Comparison of ENCODE assay signal across 29 mouse cellular contexts in genomic region chr13:74867720-74868119, GRCm38 (mm10).
"Had no signal": no experiment of that assay in that cellular context is flagged by ENCODE, and none has a peak within 500 bp of the region (broad histone marks: within the 10 kb centered on the region; RNA-seq: fewer than 3 reads in every experiment).

No protein-coding gene starts in this region.

- H3K4me1 ChIP-seq: embryonic facial prominence, embryonic 10.5 days; embryonic facial prominence, embryonic 12.5 days; embryonic facial prominence, embryonic 13.5 days; embryonic facial prominence, embryonic 15.5 days; forebrain, embryonic 10.5 days; forebrain, embryonic 12.5 days; forebrain, embryonic 13.5 days; forebrain, embryonic 15.5 days had no signal

- H3K4me3 ChIP-seq: embryonic facial prominence, embryonic 10.5 days; embryonic facial prominence, embryonic 12.5 days; embryonic facial prominence, embryonic 13.5 days; embryonic facial prominence, embryonic 15.5 days; erythroblast, embryonic 14.5 days; forebrain, embryonic 10.5 days; forebrain, embryonic 12.5 days; forebrain, embryonic 13.5 days; forebrain, embryonic 15.5 days; gastrocnemius, adult 2 months; heart, adult 2 months had no signal

- DNase-seq: cerebellum, adult 2 months; cerebellum, adult 8-10 months; cerebellum, adult 9-10 months; cerebellum, adult 9-11 months; cerebellum, postnatal 10 days; cerebellum, postnatal 14 days; cerebellum, postnatal 25 days; cerebellum, postnatal 36 days; embryo, embryonic 11 days; forebrain, postnatal 0 days; gastrocnemius, adult 2 months; gastrocnemius, postnatal 10 days; gastrocnemius, postnatal 14 days; gastrocnemius, postnatal 25 days; gastrocnemius, postnatal 36 days; heart, adult 11 months; heart, adult 18-20 months; heart, adult 2 months had no signal

- H3K4me2 ChIP-seq: embryonic facial prominence, embryonic 12.5 days; embryonic facial prominence, embryonic 13.5 days; embryonic facial prominence, embryonic 15.5 days; forebrain, embryonic 12.5 days; forebrain, embryonic 13.5 days; forebrain, embryonic 15.5 days had no signal

- H3K27ac ChIP-seq: embryonic facial prominence, embryonic 10.5 days; embryonic facial prominence, embryonic 12.5 days; embryonic facial prominence, embryonic 13.5 days; embryonic facial prominence, embryonic 15.5 days; forebrain, embryonic 10.5 days; forebrain, embryonic 12.5 days; forebrain, embryonic 13.5 days; forebrain, embryonic 15.5 days; gastrocnemius, adult 2 months; heart, adult 2 months had no signal

- H3K9me3 ChIP-seq: embryonic facial prominence, embryonic 10.5 days; embryonic facial prominence, embryonic 12.5 days; embryonic facial prominence, embryonic 13.5 days; embryonic facial prominence, embryonic 15.5 days; forebrain, embryonic 10.5 days; forebrain, embryonic 12.5 days; forebrain, embryonic 13.5 days; forebrain, embryonic 15.5 days had no signal

- ATAC-seq: forebrain, embryonic 13.5 days; forebrain, embryonic 14.5 days; forebrain, embryonic 15.5 days; forebrain, embryonic 16.5 days; forebrain, postnatal 0 days had no signal

- H3K36me3 ChIP-seq: embryonic facial prominence, embryonic 10.5 days; embryonic facial prominence, embryonic 12.5 days; embryonic facial prominence, embryonic 13.5 days; embryonic facial prominence, embryonic 15.5 days; forebrain, embryonic 10.5 days; forebrain, embryonic 12.5 days; forebrain, embryonic 15.5 days had no signal

- H3K27me3 ChIP-seq: embryonic facial prominence, embryonic 12.5 days; embryonic facial prominence, embryonic 13.5 days; embryonic facial prominence, embryonic 15.5 days; forebrain, embryonic 12.5 days; forebrain, embryonic 13.5 days; forebrain, embryonic 15.5 days had no signal

- H3K9ac ChIP-seq: embryonic facial prominence, embryonic 12.5 days; embryonic facial prominence, embryonic 13.5 days; embryonic facial prominence, embryonic 15.5 days; forebrain, embryonic 12.5 days; forebrain, embryonic 13.5 days; forebrain, embryonic 15.5 days; forebrain, postnatal 0 days had no signal
